Mouse (Mus musculus) liver, postnatal 0 days (tissue): ENCODE measurements around the gene Olfr30.

Experiments used
- CTCF ChIP-seq: sonication (generic); IDR thresholded peaks from 2 replicates; pipeline ENCODE4 v1.5.1; 2016; ENCODE audit warnings: antibody characterized with exemption, low read depth
- EP300 ChIP-seq: IDR thresholded peaks from 2 replicates; pipeline ENCODE4 v1.6.1; 2016; ENCODE audit warnings: antibody characterized with exemption, low read depth, mild to moderate bottlenecking

- TF ChIP-seq CTCF = peak; percentile 20; the same call in 1 of the 2 replicates
- TF ChIP-seq EP300 = no peak
These were observed 37.2 kb upstream of the Olfr30 start for GRCm38 (mm10) chr11:58499290-58499689.
